Mouse (Mus musculus) olfactory bulb, adult 2 months (tissue): Measurements from ENCODE around the gene Pbld1.

ENCODE experiments used
- CTCF ChIP-seq: fragments of 200-500 bp; IDR thresholded peaks from 2 replicates; pipeline ENCODE4 v1.5.1; 2012; ENCODE audit warnings: low read depth, mild to moderate bottlenecking, low read length, moderate library complexity; ENCODE audit not compliant: insufficient read depth
- POLR2A ChIP-seq: fragments of 200-500 bp; IDR thresholded peaks from 2 replicates; pipeline ENCODE4 v1.6.1; 2012; ENCODE audit warnings: mild to moderate bottlenecking, low read depth, low read length, moderate library complexity; ENCODE audit not compliant: insufficient read depth

GRCm38 (mm10) chr10:63064516-63064915, 4.6 kb downstream of the Pbld1 start:
- TF ChIP-seq CTCF (no peak), POLR2A (no peak)
